Mouse (Mus musculus) bone marrow, adult 2 months (tissue): Measurements from ENCODE around the gene Gm10282. TPM values are rescaled to one million over a fixed set of nuclear protein-coding genes. Genes with fewer than 3 reads are reported as not detected.
A peak's percentile ranks its signal among the peaks of the same experiment; 100 is the strongest.

Experiments used
- H3K27ac ChIP-seq: fragments of 200-500 bp; 2 replicates; pipeline ENCODE4 v1.5.1; 2012; ENCODE audit warnings: low read depth, mild to moderate bottlenecking, control low read depth, inconsistent platforms, low read length; ENCODE audit not compliant: control insufficient read depth, poor library complexity, insufficient read depth
- H3K4me1 ChIP-seq: fragments of 200-500 bp; 2 replicates; pipeline ENCODE4 v1.6.1; 2011; ENCODE audit warnings: low read length; ENCODE audit not compliant: control insufficient read depth, insufficient read depth
- H3K4me3 ChIP-seq: fragments of 200-500 bp; replicated peaks from 2 replicates; pipeline ENCODE3; 2011; ENCODE audit warnings: mild to moderate bottlenecking, low read depth, low read length, control low read depth; ENCODE audit not compliant: control insufficient read depth
- CTCF ChIP-seq: fragments of 200-500 bp; IDR thresholded peaks from 2 replicates; pipeline ENCODE4 v1.5.1; 2011; ENCODE audit warnings: low read length, control low read depth; ENCODE audit not compliant: control insufficient read depth, insufficient read depth
- POLR2A ChIP-seq: fragments of 200-500 bp; IDR thresholded peaks from 2 replicates; pipeline ENCODE4 v1.6.1; 2011; ENCODE audit warnings: low read depth, mild to moderate bottlenecking, control low read depth, low read length, borderline replicate concordance; ENCODE audit not compliant: control insufficient read depth
- WGBS: fragments of 180-500 bp; shearing (Covaris S2); methylation state at CpG from one replicate; pipeline ENCODE4 v1.1.7; 2018; 5-methylcytosine and 5-hydroxymethylcytosine counted together
- polyA plus RNA-seq: library from polyadenylated mRNA; stranded (reverse); fragments of >200 nt; gene quantifications from 2 replicates; pipeline ENCODE4 v1.2.4, GENCODE M21; 2011; ENCODE audit warnings: low replicate concordance; ENCODE audit not compliant: missing spikeins, insufficient read depth, insufficient read length

Gm10282 gene
- polyA plus RNA-seq, 1 experiment, result 1,002 TPM

DNA sequence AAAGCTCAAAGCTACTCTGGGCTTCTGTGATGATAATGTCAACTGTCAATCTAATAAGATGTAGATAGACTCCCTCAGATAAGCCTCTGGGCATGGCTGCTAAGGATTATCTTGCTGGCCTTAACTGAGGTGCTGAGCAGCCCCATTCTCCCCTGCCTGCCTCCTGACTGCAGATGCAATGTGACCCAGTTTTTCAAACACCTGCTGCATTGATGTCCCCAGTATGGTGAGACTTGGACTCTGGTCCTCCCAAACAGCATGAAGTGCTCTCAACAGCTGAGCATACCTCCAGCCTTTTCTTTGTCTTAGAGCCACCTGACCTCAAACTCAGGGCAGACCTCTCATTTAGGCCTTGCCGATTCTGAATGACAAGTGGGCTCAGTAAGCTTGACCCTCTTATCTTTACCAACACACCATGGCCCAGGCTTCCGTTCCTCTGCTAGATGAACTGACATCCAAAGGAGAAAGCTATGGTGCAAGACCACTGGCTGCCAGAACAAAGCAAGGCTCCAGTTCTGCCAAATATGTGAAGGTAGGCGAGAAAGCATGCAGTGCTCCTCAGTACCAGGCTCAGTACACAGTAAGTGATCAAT is 8.0 kb upstream of the Gm10282 start:
- TF ChIP-seq CTCF, result no peak
- no peak for TF ChIP-seq POLR2A

DNA sequence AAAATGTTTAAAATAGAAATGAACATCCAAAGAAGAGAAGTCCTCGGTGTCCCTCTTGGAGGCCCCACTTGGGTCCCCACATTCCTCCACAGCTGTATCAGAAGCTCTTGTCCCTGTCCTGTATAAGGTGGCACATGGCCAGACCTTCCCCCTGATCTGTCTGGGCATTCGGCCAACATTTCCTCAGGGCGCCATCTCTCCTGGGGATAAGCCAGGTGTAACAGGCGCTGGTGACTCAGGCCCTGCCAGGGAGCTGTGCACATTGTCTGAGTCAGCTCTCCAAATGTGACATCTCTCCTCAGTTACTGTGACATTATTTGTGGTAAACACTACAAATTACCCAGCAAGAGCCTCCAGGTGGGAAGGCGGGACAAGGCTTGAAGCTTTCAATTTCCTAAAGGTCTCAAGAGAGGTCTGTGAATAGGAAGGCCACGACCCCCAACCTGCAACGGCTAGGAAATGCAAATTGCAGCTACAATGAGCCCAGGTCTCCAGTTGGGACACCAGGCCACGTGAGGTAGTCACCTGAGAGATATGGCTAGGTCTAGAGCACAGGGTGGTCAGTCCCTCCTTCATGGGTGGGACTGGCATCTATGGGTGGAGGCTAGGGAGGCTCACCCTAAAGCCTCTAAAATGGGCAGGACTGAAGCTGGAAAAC is 5.9 kb upstream of the Gm10282 start:
- TF ChIP-seq POLR2A (no peak), CTCF (no peak)
- Histone ChIP-seq H3K4me3 (no peak overlapping the region), H3K27ac (no peak overlapping the region), H3K4me1 (no peaks in the 10 kb centered on the region; the same call in none of the 2 replicates)
- 49% methylated on average over 8 of the region's 8 CpGs for WGBS

More for the DNA sequence above, 8.0 kb upstream of the Gm10282 start:
- no peak overlapping the region for H3K27ac ChIP-seq
- H3K4me3 ChIP-seq, result no peak overlapping the region
- H3K4me1 ChIP-seq, result peaks cover 6% of the 10 kb centered on the region
- 62% methylated on average over 3 of the region's 3 CpGs for WGBS

DNA sequence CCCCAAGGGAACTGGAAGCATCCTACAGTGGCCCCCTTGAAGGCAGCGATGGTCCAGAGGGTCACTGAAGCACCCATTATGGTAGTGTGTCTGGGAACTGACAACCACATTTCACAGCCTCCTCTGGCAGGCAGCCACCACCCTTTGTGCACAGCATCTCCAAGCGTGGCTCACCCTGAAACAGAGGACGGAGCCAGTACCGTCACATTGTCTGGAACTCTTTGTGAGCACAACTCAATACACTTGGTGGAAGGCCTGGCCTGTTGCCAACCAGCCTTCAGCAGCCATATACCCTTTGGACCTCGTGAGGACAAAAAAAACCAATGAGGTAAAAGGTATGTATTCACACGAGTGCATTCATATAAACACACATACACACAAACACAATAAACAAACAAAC is 3.2 kb upstream of the Gm10282 start:
- 80% methylated on average over 6 of the region's 6 CpGs for WGBS
- Histone ChIP-seq H3K4me1 (no peaks in the 10 kb centered on the region; the same call in none of the 2 replicates), H3K27ac (no peak overlapping the region), H3K4me3 (no peak overlapping the region)
- TF ChIP-seq CTCF (no peak), POLR2A (no peak)

DNA sequence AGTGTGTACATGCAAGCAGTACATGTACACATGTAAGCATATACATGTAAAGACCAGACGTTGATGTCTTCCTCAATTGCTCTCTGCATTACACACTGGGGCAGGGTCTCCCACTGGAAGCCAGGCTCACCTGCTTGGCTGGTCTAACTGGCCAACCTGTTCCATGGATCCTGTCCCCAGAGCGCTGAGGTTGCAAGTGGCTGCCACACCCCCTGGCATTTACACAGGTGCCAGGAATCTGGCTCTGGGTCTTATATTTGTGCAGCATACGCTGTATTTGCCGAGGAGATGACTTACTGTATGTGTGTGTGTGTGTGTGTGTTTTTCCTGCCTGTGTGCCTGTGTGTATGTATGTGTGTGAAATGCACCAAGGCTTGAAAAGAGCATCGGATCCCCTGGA is 1.9 kb upstream of the Gm10282 start:
- Histone ChIP-seq H3K27ac (no peak overlapping the region), H3K4me1 (no peaks in the 10 kb centered on the region; the same call in none of the 2 replicates), H3K4me3 (no peak overlapping the region)
- TF ChIP-seq POLR2A, result no peak
- no peak for TF ChIP-seq CTCF
- WGBS, result 80% methylated on average over 5 of the region's 5 CpGs

DNA sequence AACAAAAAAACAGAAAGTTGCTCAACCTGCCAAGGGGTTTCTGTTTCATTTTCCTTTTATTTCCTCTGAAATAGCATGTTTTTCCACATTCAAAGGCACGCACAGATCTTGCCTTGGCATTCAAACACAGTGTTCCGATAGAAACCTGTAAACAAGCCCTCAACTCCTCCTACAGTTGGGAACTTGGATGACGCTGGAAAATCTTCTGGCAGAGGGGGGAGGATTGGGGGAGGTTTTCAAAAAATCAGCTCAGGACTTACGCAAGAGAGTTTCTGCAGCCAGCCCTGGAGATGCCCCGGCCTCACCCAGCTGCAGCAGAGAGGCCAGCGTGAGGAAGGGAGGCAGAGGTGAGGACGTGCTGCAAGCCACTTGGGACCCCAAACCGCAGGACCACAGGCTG is 1.4 kb downstream of the Gm10282 start:
- WGBS, result under 1% methylated on average over 8 of the region's 8 CpGs
- Histone ChIP-seq H3K4me1 (no peaks in the 10 kb centered on the region; the same call in none of the 2 replicates), H3K27ac (peak overlapping the region; percentile 38), H3K4me3 (peak overlapping the region; percentile 41)
- no peak for TF ChIP-seq CTCF
- 0 out of 2 replicates have a peak, but pooled peaks have one; percentile 24 for TF ChIP-seq POLR2A

DNA sequence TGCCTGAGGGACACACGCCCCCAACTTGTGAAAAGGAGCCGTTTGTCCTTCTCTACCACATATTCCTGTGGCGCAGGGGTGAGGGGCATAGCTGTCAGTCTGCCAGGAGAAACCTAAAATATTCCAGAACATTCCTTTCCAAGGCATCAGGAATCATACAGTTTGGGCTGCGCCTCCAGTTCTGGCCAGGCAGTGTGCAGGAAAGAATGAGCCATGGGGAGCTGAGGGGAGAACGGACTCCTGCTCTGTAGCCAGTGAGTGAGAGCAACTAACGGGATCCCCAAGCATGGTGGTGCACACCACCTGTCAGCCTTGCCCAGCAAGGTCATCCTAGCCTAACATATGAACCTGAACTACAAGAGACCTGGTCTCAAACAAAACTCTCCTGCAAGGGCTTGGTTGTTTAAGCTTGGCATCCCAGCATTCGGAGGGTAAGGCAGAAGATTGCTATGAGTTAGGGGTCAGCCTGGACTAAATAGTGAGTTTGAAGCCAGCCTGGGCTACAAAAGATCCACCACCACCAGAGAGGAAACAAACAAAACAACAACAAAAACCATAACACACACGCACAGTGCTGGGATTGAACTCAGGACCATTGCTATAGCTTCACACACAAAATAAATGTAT is 2.0 kb downstream of the Gm10282 start:
- WGBS, result 42% methylated on average over 8 of the region's 8 CpGs
- H3K27ac ChIP-seq, result peak overlapping the region; percentile 42; the same call in 1 of the 2 replicates
- H3K4me3 ChIP-seq, result no peak overlapping the region
- TF ChIP-seq CTCF (no peak), POLR2A (no peak)
- H3K4me1 ChIP-seq, result no peaks in the 10 kb centered on the region; the same call in 1 of the 2 replicates

DNA sequence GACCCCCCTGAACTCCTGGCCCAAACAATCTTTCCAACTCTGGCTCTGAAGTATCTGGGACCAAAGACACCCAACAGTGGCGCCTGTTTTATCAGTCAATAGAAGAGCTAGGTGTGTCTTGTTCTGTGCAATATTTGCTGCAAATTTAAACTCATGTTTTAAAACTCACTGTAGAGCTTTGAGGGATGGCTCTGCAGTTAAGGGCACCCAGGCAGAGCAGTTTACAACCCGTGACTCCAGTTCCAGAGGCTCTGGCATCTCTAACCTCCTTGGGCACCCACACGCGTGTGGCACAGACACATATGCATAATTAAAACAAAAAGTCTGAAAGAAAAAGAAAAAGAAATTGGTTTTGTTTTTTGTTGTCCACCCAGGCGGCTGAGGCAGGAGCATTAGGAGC is 3.6 kb downstream of the Gm10282 start:
- 82% methylated on average over 5 of the region's 5 CpGs for WGBS
- no peak overlapping the region for H3K4me3 ChIP-seq
- no peaks in the 10 kb centered on the region; the same call in 1 of the 2 replicates for H3K4me1 ChIP-seq
- TF ChIP-seq CTCF (no peak), POLR2A (no peak)
- no peak overlapping the region for H3K27ac ChIP-seq

DNA sequence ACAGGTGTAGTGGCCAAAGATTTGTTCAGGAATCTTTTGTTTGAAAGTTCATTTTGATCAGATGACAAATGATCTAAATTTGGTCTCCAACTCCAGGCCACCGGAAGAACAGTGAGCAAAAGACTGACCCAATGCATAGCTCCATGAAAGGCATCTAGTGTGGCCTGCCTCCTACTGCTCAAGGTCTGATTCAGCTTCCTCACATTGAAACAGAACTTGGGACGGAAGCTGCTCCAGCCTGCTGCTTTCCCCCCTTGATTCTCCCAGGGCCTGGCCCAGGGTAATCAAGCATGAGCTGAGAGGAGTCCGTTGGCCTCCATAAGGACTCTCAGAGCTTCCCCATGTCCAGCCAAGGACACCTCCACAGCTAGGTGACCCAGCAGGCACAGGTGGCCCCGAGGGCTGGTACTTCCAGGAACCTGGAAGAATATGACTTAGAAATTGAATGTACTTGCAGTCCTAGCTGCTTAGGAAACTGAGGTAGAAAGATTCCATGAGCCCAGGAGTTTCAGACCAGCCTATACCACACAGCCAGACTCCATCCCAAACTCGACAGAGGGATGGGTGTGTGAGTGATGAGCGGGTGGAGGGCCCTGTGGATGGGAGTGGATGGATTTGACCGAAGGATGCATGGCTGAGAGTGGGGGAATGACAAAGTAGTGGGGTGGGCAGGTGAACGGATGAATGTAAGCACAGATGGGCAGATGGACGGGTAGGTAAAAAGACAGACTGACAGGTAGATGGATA is 4.2 kb downstream of the Gm10282 start:
- Histone ChIP-seq H3K4me3 (no peak overlapping the region), H3K27ac (no peak overlapping the region), H3K4me1 (peaks cover under 1% of the 10 kb centered on the region)
- 79% methylated on average over 9 of the region's 9 CpGs for WGBS
- TF ChIP-seq POLR2A, result no peak
